Mouse (Mus musculus): ENCODE data around the gene Kcnj5. TPM values are rescaled to one million over a fixed set of nuclear protein-coding genes. Genes with fewer than 3 reads are reported as not detected.

Gene Kcnj5
- polyA plus RNA-seq (2017; shearing (Covaris generic)) = under 1 TPM in 1 of 2 experiments, not detected in 1; 0.07 TPM

GRCm38 (mm10) chr9:32344051-32344450 is at the start of gene Kcnj5:
Kcnj5 (minus strand) TSS chr9:32344350.

GRCm38 (mm10) chr9:32372202-32372601 is 28.1 kb upstream of the Kcnj5 start, which contains the start of gene Kcnj1:
Kcnj1 (plus strand) TSS chr9:32372493.

Other genes starting within 250 kb of the Kcnj5 start
- 1 to 10 TPM in 1 of 2 experiments, under 1 TPM in 1; 0.69 to 1.3 TPM for gene Arhgap32, start 228.2 kb downstream of the Kcnj5 start, polyA plus RNA-seq (2017; shearing (Covaris generic))
- not detected for gene Kcnj1, start 28.1 kb upstream of the Kcnj5 start, polyA plus RNA-seq (2017; shearing (Covaris generic))
- 10 to 100 TPM; 74.7 to 84.7 TPM for gene Fli1, start 198.5 kb upstream of the Kcnj5 start, polyA plus RNA-seq (2017; shearing (Covaris generic))